10 mouse cellular contexts compared by ENCODE assay signal in genomic region chr4:152029997-152030396, GRCm38 (mm10). TPM values are rescaled to one million over a fixed set of nuclear protein-coding genes. Genes with fewer than 3 reads are reported as not detected.
A peak's percentile ranks its signal among the peaks of the same experiment; 100 is the strongest.
DNase-seq lines count a peak whose midpoint lies in the region; ATAC-seq lines count a peak whose summit lies in the region.
"Had no signal": no experiment of that assay in that cellular context is flagged by ENCODE, and none has a peak within 500 bp of the region (broad histone marks: within the 10 kb centered on the region; RNA-seq: fewer than 3 reads in every experiment).

No protein-coding gene starts in this region.

- H3K27ac ChIP-seq in limb, embryonic 13.5 days, result no peak overlapping the region
- H3K27ac ChIP-seq in limb, embryonic 10.5 days, result no peak overlapping the region
- H3K27ac ChIP-seq in embryonic facial prominence, embryonic 14.5 days (replicated peaks; ENCODE audit: low read depth, low read length), result 0 out of 2 replicates have a peak overlapping the region, but pooled peaks have one; percentile 21

- DNase-seq in limb, embryonic 10.5 days (ENCODE audit: low spot score), result no peak
- DNase-seq in MN1 (ENCODE audit: low spot score), result peak; percentile 40
- peak; percentile 77 for DNase-seq in embryonic facial prominence, embryonic 14.5 days (ENCODE audit: low spot score)
- DNase-seq in lung, postnatal 36 days, result peak; percentile 57
- DNase-seq in adrenal gland, adult 2 months, result no peak
- no peak for DNase-seq in Muller cell, postnatal 12 days (ENCODE audit: inconsistent ontology term)
- DNase-seq in right cerebral cortex, adult 18-20 months, result no peak

- H3K9me3 ChIP-seq in limb, embryonic 13.5 days, result no peaks in the 10 kb centered on the region
- H3K9me3 ChIP-seq in limb, embryonic 10.5 days (replicated peaks), result no peaks in the 10 kb centered on the region
- no peaks in the 10 kb centered on the region for H3K9me3 ChIP-seq in embryonic facial prominence, embryonic 14.5 days (ENCODE audit: control insufficient read depth, low read length)
- H3K9me3 ChIP-seq: megakaryocyte, embryonic 14.5 days had no signal

- H3K9ac ChIP-seq in limb, embryonic 13.5 days, result 0 out of 2 replicates have a peak overlapping the region, but pooled peaks have one; percentile 5
- H3K9ac ChIP-seq in embryonic facial prominence, embryonic 14.5 days (ENCODE audit: low read depth, low read length), result no peak overlapping the region; the same call in 1 of the 2 replicates

- no peak overlapping the region; the same call in 1 of the 2 replicates for H3K4me3 ChIP-seq in limb, embryonic 13.5 days
- no peak overlapping the region for H3K4me3 ChIP-seq in limb, embryonic 10.5 days
- no peak overlapping the region for H3K4me3 ChIP-seq in embryonic facial prominence, embryonic 14.5 days (ENCODE audit: low read depth, low read length)
- H3K4me3 ChIP-seq: megakaryocyte, embryonic 14.5 days had no signal

- peaks cover 37% of the 10 kb centered on the region for H3K4me1 ChIP-seq in limb, embryonic 13.5 days
- peaks cover 49% of the 10 kb centered on the region for H3K4me1 ChIP-seq in limb, embryonic 10.5 days
- H3K4me1 ChIP-seq in embryonic facial prominence, embryonic 14.5 days (ENCODE audit: control insufficient read depth, insufficient read depth, low read length), result peaks cover 22% of the 10 kb centered on the region

- H3K36me3 ChIP-seq in limb, embryonic 13.5 days, result peaks cover 6% of the 10 kb centered on the region
- H3K36me3 ChIP-seq in limb, embryonic 10.5 days, result peaks cover 15% of the 10 kb centered on the region
- H3K36me3 ChIP-seq in embryonic facial prominence, embryonic 14.5 days (ENCODE audit: control insufficient read depth, insufficient read depth, low read length), result no peaks in the 10 kb centered on the region

- no peak for ATAC-seq in limb, embryonic 13.5 days (ENCODE audit: low FRiP score, low read depth)
- no peak for ATAC-seq in embryonic facial prominence, embryonic 14.5 days (ENCODE audit: low read depth)

- no peak overlapping the region for H3K4me2 ChIP-seq in limb, embryonic 13.5 days (replicated peaks)
- H3K4me2 ChIP-seq in embryonic facial prominence, embryonic 14.5 days (ENCODE audit: low read depth, low read length), result peak overlapping the region; percentile 15; the same call in 1 of the 2 replicates
- H3K4me2 ChIP-seq: heart, embryonic 11.5 days had no signal

- 77% methylated on average over 4 of the region's 4 CpGs for WGBS in limb, embryonic 13.5 days
- WGBS in limb, embryonic 10.5 days, result 84% methylated on average over 4 of the region's 4 CpGs
- 64% methylated on average over 4 of the region's 4 CpGs for WGBS in embryonic facial prominence, embryonic 14.5 days

- H3K27me3 ChIP-seq in limb, embryonic 13.5 days, result peaks cover 7% of the 10 kb centered on the region; the same call in 1 of the 2 replicates
- peaks cover 12% of the 10 kb centered on the region for H3K27me3 ChIP-seq in limb, embryonic 10.5 days (ENCODE audit: low read depth, poor library complexity, severe bottlenecking)
- no peaks in the 10 kb centered on the region for H3K27me3 ChIP-seq in embryonic facial prominence, embryonic 14.5 days (replicated peaks; ENCODE audit: control insufficient read depth, insufficient read depth, low read length)

RNA-seq across cellular contexts. Expression of gene Zbtb48, which starts 2.5 kb away (rescaled TPM):
- 20.7 and 21.4 TPM in 2 replicates for polyA plus RNA-seq in limb, embryonic 13.5 days (2015; fragmentation: Nextera tagmentation; extraction: Ambion mirVana)
- 24.5 and 26.5 TPM in 2 replicates for polyA plus RNA-seq in limb, embryonic 10.5 days (2016; fragmentation: Nextera tagmentation; extraction: Ambion mirVana)
- polyA plus RNA-seq in embryonic facial prominence, embryonic 14.5 days (2014; fragmentation: Nextera tagmentation; extraction: Ambion mirVana), result 19.0 and 19.9 TPM in 2 replicates
- 10 to 100 TPM in 1 of 2 experiments, 1 to 10 TPM in 1; 7.9 to 10.2 TPM for total RNA-seq in adrenal gland, adult 2 months (2021)
- polyA plus RNA-seq in adrenal gland, adult 2 months (2012; rRNA removed), result 9.1 and 10.5 TPM in 2 replicates

RNA-seq across cellular contexts. Expression of gene Tas1r1, which starts 8.4 kb away (rescaled TPM):
- polyA plus RNA-seq in limb, embryonic 13.5 days (2015; fragmentation: Nextera tagmentation; extraction: Ambion mirVana), result 1.3 TPM in 2 replicates
- 0.35 and 0.65 TPM in 2 replicates for polyA plus RNA-seq in limb, embryonic 10.5 days (2016; fragmentation: Nextera tagmentation; extraction: Ambion mirVana)
- 1.2 and 1.5 TPM in 2 replicates for polyA plus RNA-seq in embryonic facial prominence, embryonic 14.5 days (2014; fragmentation: Nextera tagmentation; extraction: Ambion mirVana)
- 1 to 10 TPM in 1 of 2 experiments, not detected in 1; 1.4 TPM for total RNA-seq in adrenal gland, adult 2 months (2021)
- polyA plus RNA-seq in adrenal gland, adult 2 months (2012; rRNA removed), result 0.09 TPM in 1 of 2 replicates, not detected in the other

RNA-seq across cellular contexts. Expression of gene Nol9, which starts 9.1 kb away (rescaled TPM):
- 33.7 and 34.4 TPM in 2 replicates for polyA plus RNA-seq in limb, embryonic 13.5 days (2015; fragmentation: Nextera tagmentation; extraction: Ambion mirVana)
- polyA plus RNA-seq in limb, embryonic 10.5 days (2016; fragmentation: Nextera tagmentation; extraction: Ambion mirVana), result 52.1 and 54.1 TPM in 2 replicates
- 25.1 and 26.5 TPM in 2 replicates for polyA plus RNA-seq in embryonic facial prominence, embryonic 14.5 days (2014; fragmentation: Nextera tagmentation; extraction: Ambion mirVana)
- total RNA-seq in adrenal gland, adult 2 months (2021), result 10 to 100 TPM; 16.8 to 30.6 TPM
- polyA plus RNA-seq in adrenal gland, adult 2 months (2012; rRNA removed), result 21.3 and 27.4 TPM in 2 replicates

RNA-seq across cellular contexts. Expression of gene Klhl21, which starts 21.4 kb away (rescaled TPM):
- polyA plus RNA-seq in limb, embryonic 13.5 days (2015; fragmentation: Nextera tagmentation; extraction: Ambion mirVana), result 14.3 and 14.7 TPM in 2 replicates
- 9.7 and 10.6 TPM in 2 replicates for polyA plus RNA-seq in limb, embryonic 10.5 days (2016; fragmentation: Nextera tagmentation; extraction: Ambion mirVana)
- 10.9 and 11.2 TPM in 2 replicates for polyA plus RNA-seq in embryonic facial prominence, embryonic 14.5 days (2014; fragmentation: Nextera tagmentation; extraction: Ambion mirVana)
- total RNA-seq in adrenal gland, adult 2 months (2021), result 10 to 100 TPM; 17.8 to 23.7 TPM
- 70.8 and 71.2 TPM in 2 replicates for polyA plus RNA-seq in adrenal gland, adult 2 months (2012; rRNA removed)

RNA-seq across cellular contexts. Expression of gene Phf13, which starts 33.9 kb away (rescaled TPM):
- polyA plus RNA-seq in limb, embryonic 13.5 days (2015; fragmentation: Nextera tagmentation; extraction: Ambion mirVana), result 39.2 and 40.8 TPM in 2 replicates
- polyA plus RNA-seq in limb, embryonic 10.5 days (2016; fragmentation: Nextera tagmentation; extraction: Ambion mirVana), result 26.9 and 33.4 TPM in 2 replicates
- 30.1 and 32.6 TPM in 2 replicates for polyA plus RNA-seq in embryonic facial prominence, embryonic 14.5 days (2014; fragmentation: Nextera tagmentation; extraction: Ambion mirVana)
- total RNA-seq in adrenal gland, adult 2 months (2021), result 10 to 100 TPM; 12.1 to 14.2 TPM
- polyA plus RNA-seq in adrenal gland, adult 2 months (2012; rRNA removed), result 22.8 and 24.3 TPM in 2 replicates

Comparison
In these comparisons a context has a peak if more than half of its experiments do, and no peak if none do; other contexts are left out.
1. DNase-seq: peak in MN1 (single experiment), embryonic facial prominence, embryonic 14.5 days (single experiment) and lung, postnatal 36 days (single experiment); none in limb, embryonic 10.5 days (single experiment), adrenal gland, adult 2 months (single experiment), Muller cell, postnatal 12 days (single experiment) and right cerebral cortex, adult 18-20 months (single experiment).